Mouse (Mus musculus): ENCODE measurements at regions not wholly inside any gene's neighbourhood (a gene's known extent, or its start where the extent isn't known, plus 50 kb on each side); places are given as distances from the start of the nearest gene placed in this dataset.

GRCm38 (mm10) chr13:37517055-37517807 is 172.2 kb downstream of the Ly86 start:
- TF ChIP-seq CTCF (IDR thresholded peaks at IDR 0.05; ENCODE audit: borderline replicate concordance, insufficient read depth, low read depth, low read length) (no peak), POLR2A (IDR thresholded peaks at IDR 0.05; ENCODE audit: borderline replicate concordance, insufficient read depth, low read length) (no peak)

Data from cerebellum, adult 2 months (tissue).